Mouse (Mus musculus): ENCODE results near the gene Ptgr1.

The Ptgr1 gene

DNA sequence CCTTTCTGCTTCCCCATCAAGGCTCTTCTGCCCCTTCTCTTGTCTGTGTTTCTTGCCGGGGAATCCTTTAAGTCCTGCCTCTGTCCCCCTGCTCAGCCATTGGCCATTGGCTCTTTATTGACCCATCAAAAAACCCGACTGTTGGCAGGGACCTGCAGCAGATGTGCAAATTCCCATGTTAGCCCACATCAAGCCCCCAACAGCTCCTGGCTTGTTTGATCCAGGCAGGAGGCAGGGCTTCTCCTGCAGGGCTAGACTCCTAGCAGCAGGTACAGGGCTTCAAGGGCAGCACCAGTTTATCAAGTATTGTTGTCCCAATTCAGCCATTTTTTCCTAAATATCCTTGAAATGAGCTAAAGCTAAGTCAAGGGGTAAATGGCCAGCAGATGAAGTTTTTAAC, 60.8 kb downstream of the Ptgr1 start:
- no peak for DNase-seq (ENCODE audit: extremely low spot score, low spot score)

DNA sequence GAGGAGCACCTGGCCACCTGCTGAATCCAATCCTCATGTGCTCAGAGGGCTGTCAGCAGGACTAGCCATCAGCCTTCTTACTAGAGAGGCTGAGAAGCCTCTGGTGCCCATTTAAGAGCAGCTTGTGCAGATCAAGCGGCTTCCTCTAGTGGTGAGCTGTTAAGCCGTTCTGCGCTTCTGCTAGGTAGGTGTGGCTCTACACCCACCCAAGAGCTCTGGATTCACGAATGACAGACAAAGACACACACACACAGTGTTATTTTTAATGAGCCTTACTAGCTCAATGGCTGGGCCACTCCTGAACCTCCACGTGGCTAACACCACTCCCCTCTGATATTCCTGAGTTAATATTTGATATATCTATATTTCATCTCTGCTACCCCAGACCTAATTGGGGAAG, 61.3 kb downstream of the Ptgr1 start:
- DNase-seq (ENCODE audit: extremely low spot score, low spot score), result no peak

DNA sequence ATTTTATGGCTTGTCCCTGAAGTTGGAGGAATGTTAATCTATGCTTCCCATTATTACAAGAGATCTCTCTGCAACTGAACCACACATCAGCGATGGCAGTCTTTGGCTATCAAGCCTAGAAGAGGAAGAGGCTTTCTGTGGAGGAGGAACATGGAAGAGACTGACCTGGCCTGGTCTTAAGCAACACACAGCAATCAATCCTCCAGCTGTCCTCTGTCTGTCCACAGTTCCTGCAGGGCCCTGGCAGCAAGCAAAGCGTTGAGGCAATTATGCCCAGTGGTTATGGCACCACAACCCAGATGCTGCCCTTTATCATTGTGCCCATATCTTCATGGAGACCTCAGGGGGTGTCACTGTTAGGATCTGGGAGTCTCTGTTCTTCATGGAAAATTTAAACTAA, 63.0 kb downstream of the Ptgr1 start:
- DNase-seq (ENCODE audit: extremely low spot score, low spot score), result no peak
